Mouse (Mus musculus) liver, embryonic 18 days (tissue): Measurements from ENCODE around the gene Zc3h12a. TPM values are rescaled to one million over a fixed set of nuclear protein-coding genes. Genes with fewer than 3 reads are reported as not detected.

Experiments
- polyA plus RNA-seq: library from polyadenylated mRNA; depleted of rRNA; stranded (reverse); fragments of >200 nt; gene quantifications from 2 replicates; pipeline ENCODE4 v1.2.3, GENCODE M21; 2012; rRNA removed

Zc3h12a gene
- polyA plus RNA-seq: 1.6 TPM in 2 replicates

GRCm38 (mm10) chr4:125127305-125128084 lies at the start of gene Zc3h12a:
Gene Zc3h12a (minus strand): TSS chr4:125127840.

DNA sequence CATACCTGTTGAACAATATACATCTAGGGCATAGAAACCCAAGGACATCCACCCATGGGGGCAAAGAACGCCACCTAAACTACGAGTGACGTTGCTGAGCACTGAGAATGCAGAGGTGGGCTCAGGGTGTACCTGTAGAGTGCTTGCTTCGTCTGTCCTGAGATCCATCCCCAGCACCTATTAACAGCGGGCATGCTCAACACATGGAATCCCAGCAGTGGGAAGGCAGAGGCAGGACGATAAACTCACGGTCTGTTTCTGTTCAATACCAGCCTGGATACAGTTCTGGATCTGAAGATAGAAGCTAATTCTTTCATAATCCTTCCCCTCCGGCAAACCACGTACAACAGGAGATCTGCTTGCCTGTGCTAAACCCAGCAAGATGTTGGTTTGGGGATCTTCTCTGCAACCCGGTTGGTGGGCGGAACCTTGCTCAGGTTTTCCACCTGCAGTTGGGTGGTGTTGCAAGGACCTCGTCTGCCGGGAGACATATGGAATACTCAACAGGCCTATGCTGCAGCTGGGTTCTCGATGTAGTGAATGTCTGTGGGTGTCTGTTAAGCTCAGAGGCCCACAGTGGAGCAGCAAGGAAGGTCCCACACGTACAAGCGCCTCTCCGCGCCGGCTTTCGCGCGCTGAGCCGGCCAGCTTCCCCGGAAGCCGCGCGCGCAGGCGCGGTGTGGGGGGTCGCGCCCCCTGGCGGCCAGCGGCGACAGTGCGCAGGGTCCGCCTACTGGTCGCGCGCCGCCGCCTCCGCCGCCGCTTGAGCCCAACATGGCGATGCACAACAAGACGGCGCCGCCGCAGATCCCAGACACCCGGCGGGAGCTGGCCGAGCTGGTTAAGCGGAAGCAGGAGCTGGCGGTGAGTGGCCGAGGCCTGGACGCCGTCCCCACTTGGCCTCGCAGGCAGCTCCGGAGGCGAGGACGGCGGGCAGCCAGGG lies 43.0 kb downstream of the Zc3h12a start, which contains the start of gene Meaf6:
Gene Meaf6 (plus strand): TSS at position 732 of the 943 bp plus-strand sequence.

Other genes with a start within 250 kb of the Zc3h12a start
- not detected in 2 replicates for gene Epha10, start 246.9 kb downstream of the Zc3h12a start, polyA plus RNA-seq
- gene 9930104L06Rik, start 190.8 kb downstream of the Zc3h12a start, polyA plus RNA-seq: 4.1 and 5.5 TPM in 2 replicates
- gene Cdca8, start 188.5 kb downstream of the Zc3h12a start, polyA plus RNA-seq: 34.6 and 37.1 TPM in 2 replicates
- gene Rspo1, start 141.4 kb downstream of the Zc3h12a start, polyA plus RNA-seq: 1.7 and 2.2 TPM in 2 replicates
- 21.8 and 26.2 TPM in 2 replicates for gene Gnl2, start 111.3 kb downstream of the Zc3h12a start, polyA plus RNA-seq
- gene Dnali1, start 62.1 kb downstream of the Zc3h12a start, polyA plus RNA-seq: 0.04 TPM in 1 of 2 replicates, not detected in the other
- 7.1 and 7.5 TPM in 2 replicates for gene Snip1, start 61.2 kb downstream of the Zc3h12a start, polyA plus RNA-seq
- gene Meaf6, start 42.7 kb downstream of the Zc3h12a start, polyA plus RNA-seq: 8.4 and 10.1 TPM in 2 replicates